Mouse (Mus musculus) small intestine, adult 2 months (tissue): ENCODE measurements around the gene Htra1.

Source experiments
- CTCF ChIP-seq: fragments of 200-500 bp; IDR thresholded peaks from 2 replicates; pipeline ENCODE4 v1.5.1; 2012; ENCODE audit warnings: low read depth, mild to moderate bottlenecking, control low read depth, inconsistent platforms, low read length, moderate library complexity, mixed read lengths; ENCODE audit not compliant: insufficient replicate concordance, insufficient read length; ENCODE audit errors: extremely low read depth
- POLR2A ChIP-seq: fragments of 200-500 bp; IDR thresholded peaks from 2 replicates; pipeline ENCODE4 v1.6.1; 2012; ENCODE audit warnings: low read depth, mild to moderate bottlenecking, control low read depth, inconsistent platforms, low read length, moderate library complexity

GRCm38 (mm10) chr7:130910841-130911240 lies 25.1 kb upstream of the Htra1 start:
- no peak for TF ChIP-seq POLR2A
- no peak for TF ChIP-seq CTCF
